Mouse (Mus musculus) G1E (cell line): ENCODE data around the gene Tmtc2. TPM values are rescaled to one million over a fixed set of nuclear protein-coding genes. Genes with fewer than 3 reads are reported as not detected.

Experiments
- ATAC-seq: 2 replicates; pipeline ENCODE4 v1.8.0; 2016; ENCODE audit warnings: mild to moderate bottlenecking; ENCODE audit not compliant: insufficient number of reproducible peaks, poor library complexity, low FRiP score, severe bottlenecking; ENCODE audit errors: extremely low read depth
- DNase-seq: peaks from one replicate; pipeline ENCODE4 v3.0.0; 2012; ENCODE audit warnings: low spot score
- H3K27me3 ChIP-seq: 2 replicates; pipeline ENCODE4 v1.6.1; 2012; ENCODE audit warnings: mild to moderate bottlenecking, low read length, inconsistent platforms; ENCODE audit not compliant: insufficient read depth
- H3K36me3 ChIP-seq: replicated peaks from 2 replicates; pipeline ENCODE3; 2012; ENCODE audit warnings: mild to moderate bottlenecking, inconsistent platforms
- H3K4me1 ChIP-seq: 2 replicates; pipeline ENCODE4 v1.6.1; 2012; ENCODE audit warnings: low read depth, low read length, inconsistent platforms, mixed read lengths; ENCODE audit not compliant: insufficient read depth
- H3K4me3 ChIP-seq: 2 replicates; pipeline ENCODE4 v1.5.1; 2012; ENCODE audit warnings: low read depth, mild to moderate bottlenecking, inconsistent platforms, low read length, moderate library complexity, mixed read lengths
- H3K9me3 ChIP-seq: replicated peaks from 2 replicates; pipeline ENCODE4 v1.6.1; 2012; ENCODE audit warnings: inconsistent platforms
- CTCF ChIP-seq: IDR thresholded peaks from 2 replicates; pipeline ENCODE4 v1.5.1; 2012; ENCODE audit warnings: low read depth, low read length, inconsistent platforms, mixed read lengths
- GATA1 ChIP-seq: IDR thresholded peaks from 2 replicates; pipeline ENCODE4 v1.6.1; 2012; ENCODE audit warnings: borderline replicate concordance, low read length, inconsistent platforms, mixed read lengths
- GATA2 ChIP-seq: IDR thresholded peaks from 2 replicates; pipeline ENCODE4 v1.6.1; 2012; ENCODE audit warnings: low read depth, low read length, inconsistent platforms, borderline replicate concordance
- POLR2AphosphoS5 ChIP-seq: IDR thresholded peaks from 2 replicates; pipeline ENCODE4 v1.6.1; 2012; ENCODE audit warnings: low read depth, low read length, inconsistent platforms; ENCODE audit not compliant: insufficient replicate concordance
- TAL1 ChIP-seq: conservative IDR thresholded peaks from 2 replicates; pipeline ENCODE4 v1.6.1; 2012; ENCODE audit warnings: low read depth, low read length, inconsistent platforms, mixed read lengths
- polyA plus RNA-seq: library from polyadenylated mRNA; stranded (reverse); fragments of >175 nt; gene quantifications from 2 replicates; pipeline ENCODE4 v1.2.3, GENCODE M21; 2012
- total RNA-seq, 2 experiments: library from RNA; stranded (forward) in 1 of 2; stranded (reverse) in 1 of 2; fragments of 200-1000 nt in 1 of 2; fragments of >200 nt in 1 of 2; fragmentation: Nextera tagmentation in 1 of 2; gene quantifications; 2 replicates each; pipeline ENCODE4 v1.2.3; 2014 to 2017

The Tmtc2 gene
- total and polyA plus RNA-seq, 3 experiments, result 0.86 to 14.4 (median 5.3) TPM

GRCm38 (mm10) chr10:105403931-105404330 is 170.3 kb downstream of the Tmtc2 start:
- Histone ChIP-seq H3K36me3 (peaks cover 3% of the 10 kb centered on the region), H3K4me3 (no peak overlapping the region), H3K9me3 (no peaks in the 10 kb centered on the region; the same call in 1 of the 2 replicates), H3K4me1 (peaks cover 14% of the 10 kb centered on the region; the same call in 1 of the 2 replicates), H3K27me3 (no peaks in the 10 kb centered on the region)
- DNase-seq, result no peak
- TF ChIP-seq POLR2AphosphoS5 (no peak), GATA2 (no peak), CTCF (no peak), GATA1 (no peak), TAL1 (no peak)
- ATAC-seq, result no peak

DNA sequence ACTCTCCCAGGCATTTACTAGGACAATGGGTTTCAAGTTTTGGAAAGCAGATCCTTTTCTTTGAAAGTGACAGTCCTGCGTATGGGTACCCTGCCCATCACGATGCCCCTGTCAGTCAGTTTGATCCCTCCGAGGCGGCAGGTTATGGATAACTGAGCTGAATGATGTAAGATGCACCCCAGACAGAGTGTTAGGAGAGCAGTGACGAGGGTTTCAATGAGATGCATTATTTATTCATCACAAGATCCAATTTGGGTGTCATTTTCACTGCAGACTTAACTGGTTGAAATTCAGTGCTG is 171.8 kb downstream of the Tmtc2 start:
- TF ChIP-seq TAL1, result no peak
- no peak for TF ChIP-seq POLR2AphosphoS5
- TF ChIP-seq GATA1, result no peak
- no peak for TF ChIP-seq CTCF
- no peak for TF ChIP-seq GATA2
- DNase-seq (no peak), ATAC-seq (no peak)
- no peak overlapping the region for H3K4me3 ChIP-seq
- no peaks in the 10 kb centered on the region; the same call in 1 of the 2 replicates for H3K9me3 ChIP-seq
- peaks cover 14% of the 10 kb centered on the region; the same call in 1 of the 2 replicates for H3K4me1 ChIP-seq
- peaks cover 3% of the 10 kb centered on the region for H3K36me3 ChIP-seq
- H3K27me3 ChIP-seq, result no peaks in the 10 kb centered on the region

GRCm38 (mm10) chr10:105401754-105402480 is 172.3 kb downstream of the Tmtc2 start:
- H3K36me3 ChIP-seq, result peaks cover 3% of the 10 kb centered on the region
- ATAC-seq (no peak), DNase-seq (no peak)
- no peaks in the 10 kb centered on the region; the same call in 1 of the 2 replicates for H3K9me3 ChIP-seq
- H3K4me3 ChIP-seq, result no peak overlapping the region
- no peaks in the 10 kb centered on the region for H3K27me3 ChIP-seq
- TF ChIP-seq GATA2, result no peak
- no peak for TF ChIP-seq POLR2AphosphoS5
- TF ChIP-seq CTCF, result no peak
- no peak for TF ChIP-seq TAL1
- TF ChIP-seq GATA1, result no peak
- peaks cover 14% of the 10 kb centered on the region; the same call in 1 of the 2 replicates for H3K4me1 ChIP-seq

- Histone ChIP-seq H3K9me3 (no peaks in the 10 kb centered on the region), H3K4me3 (no peak overlapping the region), H3K4me1 (peaks cover 11% of the 10 kb centered on the region; the same call in 1 of the 2 replicates), H3K36me3 (peaks cover 3% of the 10 kb centered on the region), H3K27me3 (no peaks in the 10 kb centered on the region)
- no peak for ATAC-seq
- no peak for DNase-seq
- TF ChIP-seq TAL1, result no peak
- TF ChIP-seq POLR2AphosphoS5, result no peak
- TF ChIP-seq GATA1, result no peak
- no peak for TF ChIP-seq GATA2
- no peak for TF ChIP-seq CTCF
Measured at GRCm38 (mm10) chr10:105399316-105399715, 174.9 kb downstream of the Tmtc2 start.

GRCm38 (mm10) chr10:105384065-105384464 is 190.2 kb downstream of the Tmtc2 start:
- no peak for DNase-seq
- no peak overlapping the region for H3K4me3 ChIP-seq
- TF ChIP-seq TAL1, result no peak
- TF ChIP-seq CTCF, result no peak
- TF ChIP-seq GATA1, result no peak
- TF ChIP-seq POLR2AphosphoS5, result no peak
- TF ChIP-seq GATA2, result no peak

DNA sequence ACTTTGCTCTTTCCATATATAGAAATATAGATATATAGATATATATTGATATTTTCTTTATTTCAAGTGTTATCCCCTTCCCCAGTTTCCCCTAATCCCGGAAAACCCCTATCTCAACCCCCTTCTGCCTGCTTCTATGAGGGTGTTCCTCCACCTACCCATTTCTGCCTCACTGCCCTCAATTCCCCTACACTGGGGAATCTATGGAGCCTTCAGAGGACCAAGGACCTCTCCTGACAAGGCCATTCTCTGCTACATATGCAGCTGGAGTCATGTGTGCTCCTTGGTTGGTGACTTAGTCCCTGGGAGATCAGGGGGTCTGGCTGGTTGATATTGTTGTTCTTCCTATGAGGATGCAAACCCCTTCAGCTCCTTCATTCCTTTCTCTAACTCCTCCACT is 192.5 kb downstream of the Tmtc2 start:
- H3K4me1 ChIP-seq, result peaks cover 7% of the 10 kb centered on the region; the same call in 1 of the 2 replicates
- no peaks in the 10 kb centered on the region for H3K36me3 ChIP-seq
- TF ChIP-seq POLR2AphosphoS5 (no peak), CTCF (no peak)
- DNase-seq (no peak), ATAC-seq (no peak)
- no peaks in the 10 kb centered on the region for H3K27me3 ChIP-seq
- no peak overlapping the region for H3K4me3 ChIP-seq
- no peaks in the 10 kb centered on the region for H3K9me3 ChIP-seq

More at GRCm38 (mm10) chr10:105384065-105384464, 190.2 kb downstream of the Tmtc2 start:
- no peaks in the 10 kb centered on the region; the same call in 1 of the 2 replicates for H3K4me1 ChIP-seq
- H3K9me3 ChIP-seq, result no peaks in the 10 kb centered on the region
- H3K27me3 ChIP-seq, result no peaks in the 10 kb centered on the region
- no peaks in the 10 kb centered on the region for H3K36me3 ChIP-seq
- no peak for ATAC-seq
